8 mouse cellular contexts compared by ENCODE assay signal in genomic region chr9:118487636-118488035, GRCm38 (mm10). TPM values are rescaled to one million over a fixed set of nuclear protein-coding genes. Genes with fewer than 3 reads are reported as not detected.
DNase-seq lines count a peak whose midpoint lies in the region; ATAC-seq and TF ChIP-seq lines count a peak whose summit lies in the region.

No protein-coding gene starts in this region.

- no peak overlapping the region for H3K27ac ChIP-seq in cerebellum, adult 2 months (ENCODE audit: insufficient read depth, low read length)
- no peak overlapping the region for H3K27ac ChIP-seq in limb, embryonic 15.5 days

- peak overlapping the region; percentile 63 for H3K4me2 ChIP-seq in limb, embryonic 15.5 days

- no peak for TF ChIP-seq POLR2A in cerebellum, adult 2 months (IDR thresholded peaks at IDR 0.05; ENCODE audit: borderline replicate concordance, insufficient read depth, low read length)

- H3K9me3 ChIP-seq in limb, embryonic 15.5 days: no peaks in the 10 kb centered on the region

- peak overlapping the region; percentile 97 for H3K4me3 ChIP-seq in cerebellum, adult 2 months (replicated peaks; ENCODE audit: insufficient read depth, low read depth, low read length)
- H3K4me3 ChIP-seq in limb, embryonic 15.5 days: peak overlapping the region; percentile 29

- peak; percentile 40 to 62 for DNase-seq in cerebellum, adult 2 months
- peak; percentile 35 for DNase-seq in retina, postnatal 1 day
- no peak for DNase-seq in retina, embryonic 14.5 days (ENCODE audit: low spot score)
- no peak for DNase-seq in urinary bladder, adult 2 months (ENCODE audit: low spot score)
- DNase-seq in gastrocnemius, adult 18-20 months (ENCODE audit: low spot score): no peak

- H3K4me1 ChIP-seq in cerebellum, adult 2 months (ENCODE audit: control insufficient read depth, insufficient read depth, low read length): peaks cover 3% of the 10 kb centered on the region; the same call in 1 of the 2 replicates
- peaks cover 30% of the 10 kb centered on the region for H3K4me1 ChIP-seq in limb, embryonic 15.5 days

- no peak for TF ChIP-seq CTCF in cerebellum, adult 2 months (IDR thresholded peaks at IDR 0.05; ENCODE audit: borderline replicate concordance, insufficient read depth, low read depth, low read length)

- H3K27me3 ChIP-seq in cerebellum, adult 2 months (ENCODE audit: control insufficient read depth, insufficient read depth, low read length): no peaks in the 10 kb centered on the region
- peaks cover 85% of the 10 kb centered on the region for H3K27me3 ChIP-seq in limb, embryonic 15.5 days

- no peaks in the 10 kb centered on the region for H3K36me3 ChIP-seq in limb, embryonic 15.5 days

- WGBS in cerebellum, adult 2 months: 10% methylated on average over 22 of the region's 22 CpGs
- whole genome bisulfite sequencing in limb, embryonic 15.5 days: under 1% methylated on average over 22 of the region's 22 CpGs

- no peak for ATAC-seq in cerebellum, adult (ENCODE audit: insufficient number of reproducible peaks, low FRiP score, low TSS enrichment)
- no peak for ATAC-seq in limb, embryonic 15.5 days (ENCODE audit: insufficient number of reproducible peaks, low FRiP score, low TSS enrichment, low read depth)
- ATAC-seq in monocyte, adult 5-6 weeks (replicated peaks; ENCODE audit: insufficient number of reproducible peaks, low FRiP score, low TSS enrichment, poor library complexity, severe bottlenecking): no peak

- no peak overlapping the region for H3K9ac ChIP-seq in limb, embryonic 15.5 days

RNA-seq across cellular contexts. Expression of gene Eomes, which starts 9.6 kb away (rescaled TPM):
- polyA plus RNA-seq in cerebellum, adult 2 months (2012; rRNA removed): 6.0 and 6.9 TPM in 2 replicates
- polyA plus RNA-seq in limb, embryonic 15.5 days (2015; fragmentation: Nextera tagmentation; extraction: Ambion mirVana): 0.14 TPM in 1 of 2 replicates, not detected in the other
- total RNA-seq in monocyte, adult 5-6 weeks (2017): 47.6 to 167 TPM (median 48.0 TPM) in 3 replicates
- 0.12 and 0.27 TPM in 2 replicates for polyA plus RNA-seq in urinary bladder, adult 2 months (2012; rRNA removed)
- not detected for total RNA-seq in gastrocnemius, adult 18-20 months (2021)

RNA-seq across cellular contexts. Expression of gene Golga4, which starts 18.4 kb away (rescaled TPM):
- 61.5 and 65.7 TPM in 2 replicates for polyA plus RNA-seq in cerebellum, adult 2 months (2012; rRNA removed)
- polyA plus RNA-seq in limb, embryonic 15.5 days (2015; fragmentation: Nextera tagmentation; extraction: Ambion mirVana): 46.4 and 52.3 TPM in 2 replicates
- 97.5 to 187 TPM (median 99.7 TPM) in 3 replicates for total RNA-seq in monocyte, adult 5-6 weeks (2017)
- polyA plus RNA-seq in urinary bladder, adult 2 months (2012; rRNA removed): 36.9 and 50.0 TPM in 2 replicates
- 100 to 1,000 TPM; 385 to 446 TPM for total RNA-seq in gastrocnemius, adult 18-20 months (2021)

Comparison
In these comparisons a context has a peak if more than half of its experiments do, and no peak if none do; other contexts are left out.
1. DNase-seq: peak in cerebellum, adult 2 months (2 of 2) and retina, postnatal 1 day (single experiment); none in retina, embryonic 14.5 days (single experiment), urinary bladder, adult 2 months (single experiment) and gastrocnemius, adult 18-20 months (single experiment).